In genomic region chr11:114184970-114185882, GRCm38 (mm10) we compare ENCODE assay signal across 8 mouse cellular contexts.
DNase-seq lines count a peak whose midpoint lies in the region; ATAC-seq lines count a peak whose summit lies in the region.

No protein-coding gene starts in this region.

- H3K27ac ChIP-seq in forebrain, embryonic 13.5 days: no peak overlapping the region
- H3K27ac ChIP-seq in intestine, embryonic 15.5 days: no peak overlapping the region

- no peak overlapping the region for H3K4me2 ChIP-seq in forebrain, embryonic 13.5 days
- H3K4me2 ChIP-seq in intestine, embryonic 15.5 days (replicated peaks): 0 out of 2 replicates have a peak overlapping the region, but pooled peaks have one; percentile 9

- H3K36me3 ChIP-seq in forebrain, embryonic 13.5 days (ENCODE audit: poor library complexity, severe bottlenecking): no peaks in the 10 kb centered on the region
- no peaks in the 10 kb centered on the region for H3K36me3 ChIP-seq in intestine, embryonic 15.5 days

- H3K4me1 ChIP-seq in forebrain, embryonic 13.5 days: peaks cover 24% of the 10 kb centered on the region
- H3K4me1 ChIP-seq in intestine, embryonic 15.5 days (replicated peaks): peaks cover 3% of the 10 kb centered on the region

- H3K9me3 ChIP-seq in forebrain, embryonic 13.5 days (replicated peaks): no peaks in the 10 kb centered on the region; the same call in 1 of the 2 replicates
- no peaks in the 10 kb centered on the region for H3K9me3 ChIP-seq in intestine, embryonic 15.5 days

- ATAC-seq in cerebellum, adult (ENCODE audit: insufficient number of reproducible peaks, low FRiP score, low TSS enrichment): no peak
- peak; percentile 67 for ATAC-seq in forebrain, embryonic 13.5 days
- peak; percentile 69 for ATAC-seq in intestine, embryonic 15.5 days

- 36% methylated on average over 18 of the region's 18 CpGs for WGBS in forebrain, embryonic 13.5 days
- 40% methylated on average over 18 of the region's 18 CpGs for WGBS in intestine, embryonic 15.5 days

- no peaks in the 10 kb centered on the region for H3K27me3 ChIP-seq in forebrain, embryonic 13.5 days
- H3K27me3 ChIP-seq in intestine, embryonic 15.5 days (replicated peaks): no peaks in the 10 kb centered on the region

- H3K4me3 ChIP-seq in forebrain, embryonic 13.5 days: no peak overlapping the region
- no peak overlapping the region for H3K4me3 ChIP-seq in intestine, embryonic 15.5 days (replicated peaks)

- DNase-seq in cerebellum, adult 11-12 months: peak; percentile 43
- peak; percentile 40 for DNase-seq in WW6 (ENCODE audit: low read depth, low spot score)
- peak; percentile 42 for DNase-seq in lung, postnatal 25 days (ENCODE audit: low spot score)
- peak; percentile 39 for DNase-seq in retina, postnatal 7 days (ENCODE audit: low read depth, low spot score)
- DNase-seq in T-cell, adult 2 months (ENCODE audit: low spot score): no peak

- H3K9ac ChIP-seq in forebrain, embryonic 13.5 days: no peak overlapping the region
- no peak overlapping the region for H3K9ac ChIP-seq in intestine, embryonic 15.5 days
